11 mouse cellular contexts compared by ENCODE assay signal in the genomic region with DNA sequence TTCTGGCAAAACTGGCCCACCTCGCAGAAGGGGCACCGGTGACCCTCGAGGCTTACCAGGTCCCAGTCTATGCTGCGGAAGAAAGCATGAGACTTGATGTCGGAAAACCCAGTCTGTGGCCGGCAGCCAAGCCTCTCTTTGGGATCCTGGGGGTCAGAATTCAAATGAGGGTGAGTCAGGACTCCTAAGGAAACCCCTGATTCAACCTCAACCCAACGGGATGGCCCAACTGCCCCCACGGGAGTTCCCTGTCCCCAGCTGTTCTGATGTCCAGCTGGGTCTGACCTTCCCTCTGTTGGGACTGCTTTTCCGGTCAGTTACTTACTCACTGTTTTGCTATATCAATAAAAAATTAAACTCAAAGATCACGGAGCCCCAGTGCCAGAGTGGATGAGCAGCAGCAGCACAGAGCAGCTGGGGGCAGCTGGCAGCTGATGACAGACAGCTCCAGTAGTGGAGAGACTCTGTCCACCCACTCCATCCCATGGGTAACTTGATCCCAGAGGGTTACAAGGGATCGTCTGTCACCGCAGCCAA. TPM values are rescaled to one million over a fixed set of nuclear protein-coding genes. Genes with fewer than 3 reads are reported as not detected.
DNase-seq lines count a peak whose midpoint lies in the region; ATAC-seq lines count a peak whose summit lies in the region.
"Had no signal": no experiment of that assay in that cellular context is flagged by ENCODE, and none has a peak within 500 bp of the region (broad histone marks: within the 10 kb centered on the region; RNA-seq: fewer than 3 reads in every experiment).

No protein-coding gene starts in this region.

- 0 out of 2 replicates have a peak, but pooled peaks cover 2% of the 10 kb centered on the region for H3K36me3 ChIP-seq in midbrain, embryonic 10.5 days
- peaks cover 55% of the 10 kb centered on the region for H3K36me3 ChIP-seq in midbrain, embryonic 13.5 days
- no peaks in the 10 kb centered on the region for H3K36me3 ChIP-seq in stomach, embryonic 16.5 days (ENCODE audit: control insufficient read depth, insufficient read depth, low read length)

- H3K4me3 ChIP-seq in midbrain, embryonic 10.5 days, result no peak overlapping the region
- no peak overlapping the region for H3K4me3 ChIP-seq in midbrain, embryonic 13.5 days (replicated peaks)
- H3K4me3 ChIP-seq in stomach, embryonic 16.5 days (replicated peaks; ENCODE audit: low read length), result no peak overlapping the region
- H3K4me3 ChIP-seq: forebrain, embryonic 15.5 days had no signal

- intact Hi-C loops in left cerebral cortex, postnatal 36 days (cut with DNase I), result loop anchor here (2.0 kb wide), 1 partner anchor 41 kb away; no protein-coding TSS in a partner anchor

- WGBS in midbrain, embryonic 10.5 days, result 68% methylated on average over 12 of the region's 12 CpGs
- 72% methylated on average over 12 of the region's 12 CpGs for WGBS in midbrain, embryonic 13.5 days
- 43% methylated on average over 12 of the region's 12 CpGs for WGBS in stomach, embryonic 16.5 days

- H3K27ac ChIP-seq in midbrain, embryonic 10.5 days (replicated peaks), result 0 out of 2 replicates have a peak overlapping the region, but pooled peaks have one; percentile 3
- no peak overlapping the region for H3K27ac ChIP-seq in midbrain, embryonic 13.5 days
- peak overlapping the region; percentile 9 for H3K27ac ChIP-seq in stomach, embryonic 16.5 days (ENCODE audit: low read length)
- H3K27ac ChIP-seq: forebrain, embryonic 15.5 days had no signal

- H3K27me3 ChIP-seq in midbrain, embryonic 10.5 days (ENCODE audit: low read depth, poor library complexity, severe bottlenecking), result no peaks in the 10 kb centered on the region
- H3K27me3 ChIP-seq in midbrain, embryonic 13.5 days, result no peaks in the 10 kb centered on the region
- no peaks in the 10 kb centered on the region for H3K27me3 ChIP-seq in stomach, embryonic 16.5 days (ENCODE audit: control insufficient read depth, insufficient read depth, low read length)
- H3K27me3 ChIP-seq: forebrain, embryonic 15.5 days had no signal

- no peak for ATAC-seq in midbrain, embryonic 13.5 days
- ATAC-seq in stomach, embryonic 16.5 days (ENCODE audit: insufficient read depth, low FRiP score), result no peak
- ATAC-seq: forebrain, embryonic 15.5 days; hindbrain, embryonic 16.5 days had no signal

- no peak overlapping the region for H3K9ac ChIP-seq in midbrain, embryonic 13.5 days (replicated peaks)
- H3K9ac ChIP-seq in stomach, embryonic 16.5 days (ENCODE audit: low read length), result no peak overlapping the region
- H3K9ac ChIP-seq: forebrain, embryonic 15.5 days had no signal

- peak; percentile 20 for DNase-seq in adrenal gland, postnatal 14 days
- DNase-seq in adrenal gland, adult 18-20 months (ENCODE audit: low spot score in 2 of 2), result no peak
- DNase-seq in midbrain, embryonic 10.5 days (ENCODE audit: low spot score), result no peak
- DNase-seq in kidney, postnatal 4 days, result peak; percentile 60 to 69
- no peak for DNase-seq in spleen, postnatal 14 days (ENCODE audit: low spot score in 2 of 2)
- DNase-seq in left cerebral cortex, postnatal 36 days (ENCODE audit: low spot score in 2 of 2), result no peak

- H3K4me2 ChIP-seq in midbrain, embryonic 13.5 days (replicated peaks), result no peak overlapping the region
- no peak overlapping the region for H3K4me2 ChIP-seq in stomach, embryonic 16.5 days (ENCODE audit: low read depth, low read length)
- H3K4me2 ChIP-seq: forebrain, embryonic 15.5 days; liver, embryonic 11.5 days had no signal

- peaks cover 9% of the 10 kb centered on the region; the same call in 1 of the 2 replicates for H3K4me1 ChIP-seq in midbrain, embryonic 10.5 days
- 0 out of 2 replicates have a peak, but pooled peaks cover 3% of the 10 kb centered on the region for H3K4me1 ChIP-seq in midbrain, embryonic 13.5 days (replicated peaks)
- peaks cover 15% of the 10 kb centered on the region for H3K4me1 ChIP-seq in stomach, embryonic 16.5 days (ENCODE audit: control insufficient read depth, insufficient read depth, low read length)
- H3K4me1 ChIP-seq: forebrain, embryonic 15.5 days had no signal

- H3K9me3 ChIP-seq in midbrain, embryonic 10.5 days (replicated peaks), result no peaks in the 10 kb centered on the region
- H3K9me3 ChIP-seq in midbrain, embryonic 13.5 days, result no peaks in the 10 kb centered on the region
- no peaks in the 10 kb centered on the region for H3K9me3 ChIP-seq in stomach, embryonic 16.5 days (replicated peaks; ENCODE audit: control insufficient read depth, low read length)
- H3K9me3 ChIP-seq: forebrain, embryonic 15.5 days had no signal

RNA-seq across cellular contexts. Expression of gene Faap20, which starts 18.1 kb away (rescaled TPM):
- total RNA-seq in adrenal gland, postnatal 14 days (2021), result 39.4 and 43.1 TPM in 2 replicates
- 10 to 100 TPM; 46.6 to 54.5 TPM for total RNA-seq in adrenal gland, adult 18-20 months (2021)
- polyA plus RNA-seq in midbrain, embryonic 10.5 days (2016; fragmentation: Nextera tagmentation; extraction: Ambion mirVana), result 118 and 120 TPM in 2 replicates
- 91.2 and 92.7 TPM in 2 replicates for polyA plus RNA-seq in midbrain, embryonic 13.5 days (2015; fragmentation: Nextera tagmentation; extraction: Ambion mirVana)
- polyA plus RNA-seq in stomach, embryonic 16.5 days (2015; fragmentation: Nextera tagmentation; extraction: Ambion mirVana), result 58.4 and 60.1 TPM in 2 replicates
- total RNA-seq in left cerebral cortex, postnatal 36 days (2021), result 10 to 100 TPM; 26.0 to 28.0 TPM

RNA-seq across cellular contexts. Expression of gene Ski, which starts 45.3 kb away (rescaled TPM):
- 66.2 and 70.1 TPM in 2 replicates for total RNA-seq in adrenal gland, postnatal 14 days (2021)
- total RNA-seq in adrenal gland, adult 18-20 months (2021), result 10 to 100 TPM; 47.5 to 60.6 TPM
- polyA plus RNA-seq in midbrain, embryonic 10.5 days (2016; fragmentation: Nextera tagmentation; extraction: Ambion mirVana), result 8.9 and 10.1 TPM in 2 replicates
- polyA plus RNA-seq in midbrain, embryonic 13.5 days (2015; fragmentation: Nextera tagmentation; extraction: Ambion mirVana), result 9.3 and 9.9 TPM in 2 replicates
- polyA plus RNA-seq in stomach, embryonic 16.5 days (2015; fragmentation: Nextera tagmentation; extraction: Ambion mirVana), result 17.7 and 17.9 TPM in 2 replicates
- total RNA-seq in left cerebral cortex, postnatal 36 days (2021), result 100 to 1,000 TPM; 113 to 119 TPM

Comparison
In these comparisons a context has a peak if more than half of its experiments do, and no peak if none do; other contexts are left out.
1. DNase-seq: peak in adrenal gland, postnatal 14 days (single experiment) and kidney, postnatal 4 days (2 of 2); none in adrenal gland, adult 18-20 months (0 of 2), midbrain, embryonic 10.5 days (single experiment), spleen, postnatal 14 days (0 of 2) and left cerebral cortex, postnatal 36 days (0 of 2).